Mouse (Mus musculus) spleen, adult 2 months (tissue): Measurements from ENCODE around the gene Zfp873.

Experiments
- CTCF ChIP-seq: fragments of 200-500 bp; IDR thresholded peaks from 2 replicates; pipeline ENCODE4 v1.5.1; 2011; ENCODE audit warnings: mild to moderate bottlenecking, inconsistent platforms; ENCODE audit not compliant: insufficient read depth, insufficient read length, insufficient replicate concordance; ENCODE audit errors: extremely low read depth
- POLR2A ChIP-seq: fragments of 200-500 bp; IDR thresholded peaks from 2 replicates; pipeline ENCODE4 v1.6.1; 2011; ENCODE audit warnings: low read depth, low read length, inconsistent platforms

- TF ChIP-seq CTCF (no peak), POLR2A (peak; percentile 24)
Measured at GRCm38 (mm10) chr10:82047597-82048459, at the start of gene Zfp873.
